Mouse (Mus musculus): ENCODE data around the gene Mapk1ip1l. TPM values are rescaled to one million over a fixed set of nuclear protein-coding genes. Genes with fewer than 3 reads are reported as not detected.

The Mapk1ip1l gene
- polyA plus RNA-seq, 1 experiment from 2014 or later: 38.1 TPM

- Histone ChIP-seq H3K36me3 (ENCODE audit: insufficient read depth, low read length) (no peaks in the 10 kb centered on the region), H3K4me3 (replicated peaks; ENCODE audit: low read depth, low read length) (no peak overlapping the region), H3K4me2 (ENCODE audit: low read length) (no peak overlapping the region), H3K4me1 (replicated peaks; ENCODE audit: insufficient read depth, low read length) (no peaks in the 10 kb centered on the region), H3K9ac (ENCODE audit: low read depth, low read length) (no peak overlapping the region), H3K9me3 (replicated peaks; ENCODE audit: low read length) (no peaks in the 10 kb centered on the region), H3K27me3 (ENCODE audit: insufficient read depth, low read length) (no peaks in the 10 kb centered on the region), H3K27ac (no peak overlapping the region)
- no peak for TF ChIP-seq CTCF (IDR thresholded peaks at IDR 0.05; ENCODE audit: low read depth)
- DNase-seq (ENCODE audit: low spot score) (no peak), ATAC-seq (replicated peaks; ENCODE audit: low FRiP score, low read depth) (no peak)
- WGBS: 83% methylated on average over 10 of the region's 10 CpGs
These were observed 54.2 kb downstream of the Mapk1ip1l start for GRCm38 (mm10) chr14:47352272-47352671.

DNA sequence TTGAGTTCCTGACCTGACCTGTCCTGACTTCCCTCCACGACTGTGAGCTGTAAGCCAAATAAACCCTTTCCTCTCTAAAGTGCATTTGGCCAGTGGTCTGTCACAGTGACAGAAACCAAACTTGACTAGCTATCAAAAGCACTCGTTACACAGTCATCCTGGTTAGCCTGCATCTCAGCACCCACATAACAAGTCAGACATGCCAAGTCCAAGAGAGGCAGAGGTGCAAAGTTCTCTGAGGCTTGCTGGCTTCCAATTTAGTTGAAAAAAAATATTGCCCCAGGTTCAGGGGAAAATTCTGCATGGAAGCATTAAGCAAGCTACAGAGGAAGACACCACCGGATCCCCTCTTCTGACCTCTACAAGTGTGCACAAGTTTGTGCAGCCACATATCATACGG lies 55.2 kb downstream of the Mapk1ip1l start:
- ATAC-seq (replicated peaks; ENCODE audit: low FRiP score, low read depth): no peak
- DNase-seq (ENCODE audit: low spot score): no peak
- Histone ChIP-seq H3K9me3 (replicated peaks; ENCODE audit: low read length) (no peaks in the 10 kb centered on the region), H3K27me3 (ENCODE audit: insufficient read depth, low read length) (no peaks in the 10 kb centered on the region), H3K27ac (no peak overlapping the region), H3K9ac (ENCODE audit: low read depth, low read length) (no peak overlapping the region), H3K4me2 (ENCODE audit: low read length) (no peak overlapping the region), H3K4me3 (replicated peaks; ENCODE audit: low read depth, low read length) (no peak overlapping the region), H3K36me3 (ENCODE audit: insufficient read depth, low read length) (no peaks in the 10 kb centered on the region), H3K4me1 (replicated peaks; ENCODE audit: insufficient read depth, low read length) (no peaks in the 10 kb centered on the region)
- WGBS: 79% methylated on average over 4 of the region's 4 CpGs
- TF ChIP-seq CTCF (IDR thresholded peaks at IDR 0.05; ENCODE audit: low read depth): no peak

- no peaks in the 10 kb centered on the region for H3K27me3 ChIP-seq (ENCODE audit: insufficient read depth, low read length)
- TF ChIP-seq CTCF (IDR thresholded peaks at IDR 0.05; ENCODE audit: low read depth): peak; percentile 42
- H3K9me3 ChIP-seq (replicated peaks; ENCODE audit: low read length): no peaks in the 10 kb centered on the region
- ATAC-seq (replicated peaks; ENCODE audit: low FRiP score, low read depth) (no peak), DNase-seq (ENCODE audit: low spot score) (no peak)
- no peak overlapping the region for H3K4me2 ChIP-seq (ENCODE audit: low read length)
- H3K9ac ChIP-seq (ENCODE audit: low read depth, low read length): no peak overlapping the region
- 64% methylated on average over 8 of the region's 8 CpGs for WGBS
- no peaks in the 10 kb centered on the region for H3K36me3 ChIP-seq (ENCODE audit: insufficient read depth, low read length)
- H3K4me1 ChIP-seq (replicated peaks; ENCODE audit: insufficient read depth, low read length): no peaks in the 10 kb centered on the region
- no peak overlapping the region for H3K27ac ChIP-seq
- H3K4me3 ChIP-seq (replicated peaks; ENCODE audit: low read depth, low read length): no peak overlapping the region
These were observed 56.1 kb downstream of the Mapk1ip1l start for GRCm38 (mm10) chr14:47354111-47354577.

- Histone ChIP-seq H3K27me3 (ENCODE audit: insufficient read depth, low read length) (no peaks in the 10 kb centered on the region), H3K4me1 (replicated peaks; ENCODE audit: insufficient read depth, low read length) (no peaks in the 10 kb centered on the region), H3K4me3 (replicated peaks; ENCODE audit: low read depth, low read length) (no peak overlapping the region), H3K4me2 (ENCODE audit: low read length) (no peak overlapping the region), H3K27ac (no peak overlapping the region), H3K9ac (ENCODE audit: low read depth, low read length) (no peak overlapping the region), H3K36me3 (ENCODE audit: insufficient read depth, low read length) (no peaks in the 10 kb centered on the region), H3K9me3 (replicated peaks; ENCODE audit: low read length) (no peaks in the 10 kb centered on the region)
- ATAC-seq (replicated peaks; ENCODE audit: low FRiP score, low read depth): no peak
- WGBS: 73% methylated on average over 5 of the region's 5 CpGs
- TF ChIP-seq CTCF (IDR thresholded peaks at IDR 0.05; ENCODE audit: low read depth): no peak
- no peak for DNase-seq (ENCODE audit: low spot score)
These were observed 56.9 kb downstream of the Mapk1ip1l start for GRCm38 (mm10) chr14:47354948-47355347.

GRCm38 (mm10) chr14:47356622-47357021 lies 58.6 kb downstream of the Mapk1ip1l start:
- Histone ChIP-seq H3K4me2 (ENCODE audit: low read length) (no peak overlapping the region), H3K27ac (no peak overlapping the region), H3K4me3 (replicated peaks; ENCODE audit: low read depth, low read length) (no peak overlapping the region), H3K4me1 (replicated peaks; ENCODE audit: insufficient read depth, low read length) (no peaks in the 10 kb centered on the region), H3K27me3 (ENCODE audit: insufficient read depth, low read length) (no peaks in the 10 kb centered on the region), H3K9ac (ENCODE audit: low read depth, low read length) (no peak overlapping the region), H3K36me3 (ENCODE audit: insufficient read depth, low read length) (no peaks in the 10 kb centered on the region), H3K9me3 (replicated peaks; ENCODE audit: low read length) (no peaks in the 10 kb centered on the region)
- ATAC-seq (replicated peaks; ENCODE audit: low FRiP score, low read depth): no peak
- no peak for TF ChIP-seq CTCF (IDR thresholded peaks at IDR 0.05; ENCODE audit: low read depth)
- DNase-seq (ENCODE audit: low spot score): no peak
- WGBS: 82% methylated on average over 3 of the region's 3 CpGs

DNA sequence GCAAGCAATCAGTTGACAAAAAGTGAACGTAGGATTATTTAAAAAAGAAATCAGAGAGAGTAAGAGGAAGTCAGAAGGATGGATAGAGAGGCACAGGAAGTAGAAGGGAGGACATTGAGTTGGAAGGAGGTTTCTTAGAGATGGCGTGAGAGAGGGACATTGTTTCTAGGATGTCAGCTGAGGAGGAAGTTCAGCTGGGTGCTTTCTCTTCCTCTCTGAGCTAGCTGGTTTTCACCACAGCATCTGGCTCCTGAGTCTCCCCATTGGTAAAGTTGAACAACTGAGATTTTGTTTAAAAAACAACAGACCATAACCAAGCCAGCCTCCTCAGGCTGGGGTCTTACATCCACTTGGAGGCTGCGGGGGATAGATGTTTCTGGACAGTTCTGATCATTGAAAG lies 61.5 kb downstream of the Mapk1ip1l start:
- WGBS: 58% methylated on average over 3 of the region's 3 CpGs
- H3K27ac ChIP-seq: no peak overlapping the region
- DNase-seq (ENCODE audit: low spot score): no peak
- H3K9me3 ChIP-seq (replicated peaks; ENCODE audit: low read length): no peaks in the 10 kb centered on the region
- H3K9ac ChIP-seq (ENCODE audit: low read depth, low read length): no peak overlapping the region
- TF ChIP-seq CTCF (IDR thresholded peaks at IDR 0.05; ENCODE audit: low read depth): no peak
- no peaks in the 10 kb centered on the region for H3K36me3 ChIP-seq (ENCODE audit: insufficient read depth, low read length)
- H3K27me3 ChIP-seq (ENCODE audit: insufficient read depth, low read length): no peaks in the 10 kb centered on the region
- H3K4me2 ChIP-seq (ENCODE audit: low read length): no peak overlapping the region
- H3K4me3 ChIP-seq (replicated peaks; ENCODE audit: low read depth, low read length): no peak overlapping the region
- H3K4me1 ChIP-seq (replicated peaks; ENCODE audit: insufficient read depth, low read length): no peaks in the 10 kb centered on the region
- no peak for ATAC-seq (replicated peaks; ENCODE audit: low FRiP score, low read depth)

GRCm38 (mm10) chr14:47361418-47361817 lies 63.4 kb downstream of the Mapk1ip1l start:
- ATAC-seq (replicated peaks; ENCODE audit: low FRiP score, low read depth): no peak
- no peak for TF ChIP-seq CTCF (IDR thresholded peaks at IDR 0.05; ENCODE audit: low read depth)
- Histone ChIP-seq H3K4me2 (ENCODE audit: low read length) (no peak overlapping the region), H3K27ac (no peak overlapping the region), H3K9ac (ENCODE audit: low read depth, low read length) (no peak overlapping the region), H3K9me3 (replicated peaks; ENCODE audit: low read length) (no peaks in the 10 kb centered on the region), H3K27me3 (ENCODE audit: insufficient read depth, low read length) (no peaks in the 10 kb centered on the region), H3K36me3 (ENCODE audit: insufficient read depth, low read length) (no peaks in the 10 kb centered on the region), H3K4me3 (replicated peaks; ENCODE audit: low read depth, low read length) (no peak overlapping the region), H3K4me1 (replicated peaks; ENCODE audit: insufficient read depth, low read length) (peaks cover 6% of the 10 kb centered on the region; the same call in 1 of the 2 replicates)
- 87% methylated on average over 2 of the region's 2 CpGs for WGBS
- no peak for DNase-seq (ENCODE audit: low spot score)
